Mouse (Mus musculus) embryo, embryonic 10 days (tissue): ENCODE results near the gene Pmch.

Experiments
- DNase-seq: peaks from one replicate; pipeline ENCODE4 v3.0.0-alpha.2; 2015; ENCODE audit warnings: low spot score

The Pmch gene

DNA sequence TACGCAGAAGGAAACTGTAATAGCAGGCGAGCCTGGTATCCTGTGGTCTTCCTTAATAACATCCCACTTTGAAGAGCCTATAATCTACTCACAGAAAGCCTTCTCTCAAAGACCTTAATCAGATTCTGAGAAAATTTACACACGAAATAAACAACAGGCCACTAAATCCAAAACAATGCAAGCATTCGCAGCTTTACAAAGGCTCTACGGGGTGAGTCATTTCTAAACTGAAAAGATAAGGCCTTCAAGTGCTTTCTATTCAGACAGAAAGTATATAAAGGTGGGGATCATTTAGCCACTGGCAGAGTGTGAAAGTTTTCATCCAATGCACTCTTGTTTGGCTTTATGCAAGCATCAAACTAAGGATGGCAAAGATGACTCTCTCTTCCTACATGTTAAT, at the start of gene Pmch:
Pmch (plus strand) TSS at position 301 of the 400 bp plus-strand sequence.
- DNase-seq = no peak

DNA sequence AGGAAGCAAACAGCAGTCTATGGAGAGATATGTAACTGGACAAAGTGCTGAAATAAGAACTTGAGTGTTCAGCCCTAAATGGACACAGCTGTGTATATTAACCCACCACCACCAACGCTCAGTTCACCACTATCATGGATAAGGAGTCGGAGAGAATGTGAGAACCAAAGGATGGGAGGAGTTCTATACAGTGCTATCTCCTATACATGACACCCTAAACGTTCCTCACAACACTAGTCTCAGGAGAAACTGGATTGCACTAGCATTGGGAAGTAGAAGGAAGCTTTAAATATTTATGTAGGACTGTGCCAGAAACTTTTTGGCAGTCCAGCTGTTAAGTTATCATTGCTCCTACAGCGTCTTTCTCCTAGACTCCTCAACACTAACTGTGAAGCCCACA, 46.6 kb upstream of the Pmch start:
- DNase-seq = no peak

DNA sequence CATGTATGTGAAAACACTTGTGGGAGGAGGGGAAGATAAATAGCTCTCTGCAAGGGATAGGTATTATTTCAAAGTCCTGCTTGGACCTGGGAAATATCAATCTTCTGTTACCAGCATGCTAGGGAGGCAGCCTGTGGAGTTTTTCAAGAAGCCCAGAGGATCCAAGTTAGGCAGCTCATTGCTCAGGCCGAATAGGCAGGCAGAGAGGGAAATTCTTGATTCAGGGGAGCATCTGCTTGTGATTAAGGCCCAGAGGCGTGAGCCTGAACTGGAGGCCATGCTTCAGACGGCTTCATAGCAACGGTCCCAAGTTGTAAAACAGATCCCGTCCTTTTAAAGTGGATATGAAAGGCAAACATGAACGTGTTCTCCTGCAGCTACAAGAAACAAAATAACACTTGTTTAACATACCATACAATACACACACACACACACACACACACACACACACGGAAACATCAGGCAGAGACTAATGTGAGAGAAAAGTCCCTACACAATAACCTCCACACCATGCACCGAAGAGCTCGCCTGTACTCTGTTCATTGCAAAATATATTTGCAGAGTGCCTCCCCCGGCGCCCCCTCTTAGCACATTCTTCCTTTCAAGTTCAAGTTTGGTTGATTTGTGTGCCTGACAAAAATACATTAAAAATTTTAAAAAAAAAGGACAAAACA, 44.6 kb upstream of the Pmch start:
- peak; percentile 85 for DNase-seq

DNA sequence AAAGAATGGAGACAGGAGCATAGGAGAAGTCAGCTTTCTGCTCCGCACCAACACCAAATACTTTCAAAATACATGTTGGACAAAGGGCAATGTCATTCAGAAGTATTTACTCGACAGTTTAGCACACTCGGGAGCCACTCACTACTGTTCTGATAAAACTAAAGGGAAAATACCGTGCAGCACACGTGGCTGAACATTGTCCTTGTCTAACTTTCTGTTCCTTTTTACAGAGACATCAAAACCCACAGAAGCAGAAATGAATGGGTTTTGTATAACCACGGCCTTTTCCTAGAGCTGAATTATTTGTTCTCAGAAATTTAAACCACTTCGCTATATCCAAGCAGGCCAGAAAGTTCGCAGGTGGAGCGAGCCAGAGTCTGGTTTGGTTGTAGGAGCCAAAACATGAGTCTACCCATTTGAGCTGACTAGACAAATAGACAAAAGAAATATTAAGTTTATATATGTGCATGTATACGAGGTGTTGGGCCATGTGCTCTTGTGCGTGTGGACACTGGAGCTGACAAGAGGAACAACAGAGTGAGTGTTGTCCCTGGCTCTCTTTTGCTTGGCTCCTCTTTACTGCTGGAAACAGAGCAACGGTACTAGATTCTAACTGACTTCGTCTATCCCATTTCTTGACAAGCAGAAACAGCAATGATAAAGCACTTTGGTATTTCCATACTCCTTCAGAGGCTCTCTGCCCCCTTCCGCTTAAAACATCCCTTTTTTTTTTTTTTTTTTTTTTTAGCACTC, 36.5 kb upstream of the Pmch start:
- no peak for DNase-seq

DNA sequence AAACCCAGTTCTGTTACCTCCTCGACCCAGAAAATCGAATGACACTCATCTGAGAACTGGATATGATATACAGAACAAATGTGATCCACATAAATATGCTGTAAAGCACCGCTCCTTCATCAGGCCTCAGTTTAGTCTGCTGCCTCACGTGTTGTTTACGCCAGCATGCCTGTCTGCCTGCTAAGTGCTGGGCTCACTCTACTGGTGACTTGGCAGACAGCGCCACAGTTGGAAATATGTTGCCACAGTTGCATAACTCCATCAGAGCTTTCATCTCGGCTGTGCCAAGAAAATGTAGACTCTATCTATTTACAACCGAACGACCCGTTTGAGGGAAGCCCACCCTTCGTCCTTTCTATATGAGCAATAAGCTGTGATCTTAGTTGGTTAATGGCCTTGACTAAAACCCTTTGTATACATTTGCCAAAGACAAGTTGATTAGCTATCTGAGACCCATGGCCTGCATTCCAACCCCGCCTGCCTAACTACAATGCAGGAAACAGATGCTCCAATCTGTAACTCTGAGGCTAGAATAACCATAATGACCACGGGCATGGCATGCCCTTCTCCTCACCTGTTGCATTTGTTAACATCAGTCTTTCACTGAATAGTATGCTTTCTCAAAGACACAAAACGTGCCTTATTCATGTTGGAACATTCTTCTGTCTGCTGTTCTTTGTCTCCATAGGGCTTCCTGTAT, 33.8 kb upstream of the Pmch start:
- DNase-seq = no peak

DNA sequence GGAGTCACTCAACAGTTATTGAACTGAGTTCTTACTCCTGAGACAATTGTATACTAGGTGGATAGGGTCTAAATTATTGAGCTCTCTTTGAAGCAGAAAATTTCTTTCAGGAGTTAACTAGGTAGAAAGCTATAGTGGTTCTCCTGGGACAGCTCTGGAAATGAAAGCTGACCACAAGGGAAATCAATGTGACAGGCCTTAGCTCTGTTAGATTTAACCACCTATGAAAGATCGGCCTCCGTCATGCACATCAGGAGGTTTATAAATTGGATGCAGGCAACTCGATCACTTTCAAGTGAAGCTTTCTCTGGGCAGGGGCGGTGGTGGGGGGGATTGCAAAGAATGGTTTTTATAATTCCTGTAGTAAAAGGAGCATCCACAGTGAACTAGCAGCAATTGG, 27.4 kb upstream of the Pmch start:
- no peak for DNase-seq

DNA sequence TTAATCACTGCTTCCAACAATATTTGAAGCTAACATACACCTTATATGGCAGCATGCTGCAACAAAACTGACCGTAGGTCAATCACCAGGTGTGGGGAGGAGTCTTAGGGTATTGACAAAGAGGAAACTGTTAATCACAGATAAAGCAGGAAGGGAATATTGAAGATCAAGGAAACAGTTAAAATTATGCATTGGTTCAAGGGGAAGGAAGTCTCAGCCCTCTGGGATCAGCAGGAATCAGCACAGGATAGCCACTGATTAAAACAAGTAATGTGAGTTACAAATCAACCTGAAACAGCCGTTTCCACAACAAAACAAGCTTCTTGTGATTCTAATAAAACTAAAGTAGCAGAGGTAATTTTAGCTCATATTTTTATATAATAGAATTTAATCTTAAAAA, 26.0 kb upstream of the Pmch start:
- no peak for DNase-seq

DNA sequence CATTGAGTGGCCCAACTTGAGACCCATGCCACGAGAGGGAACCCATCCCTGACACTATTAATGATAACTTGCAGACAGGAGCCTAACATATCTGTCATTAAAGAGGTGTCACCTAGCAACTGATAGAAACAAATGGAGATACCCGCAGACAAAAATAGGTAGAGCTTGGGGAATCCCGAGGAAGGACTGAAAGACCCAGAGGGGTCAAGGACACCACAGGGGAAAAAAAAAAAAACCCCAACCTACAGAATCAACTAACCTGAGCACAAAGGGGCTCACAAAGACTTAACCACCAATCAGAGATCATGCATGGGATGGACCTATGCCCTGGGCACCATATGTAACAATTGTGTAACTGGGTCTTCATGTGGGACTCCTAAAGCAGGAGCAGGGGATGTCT, 23.5 kb upstream of the Pmch start:
- no peak for DNase-seq

DNA sequence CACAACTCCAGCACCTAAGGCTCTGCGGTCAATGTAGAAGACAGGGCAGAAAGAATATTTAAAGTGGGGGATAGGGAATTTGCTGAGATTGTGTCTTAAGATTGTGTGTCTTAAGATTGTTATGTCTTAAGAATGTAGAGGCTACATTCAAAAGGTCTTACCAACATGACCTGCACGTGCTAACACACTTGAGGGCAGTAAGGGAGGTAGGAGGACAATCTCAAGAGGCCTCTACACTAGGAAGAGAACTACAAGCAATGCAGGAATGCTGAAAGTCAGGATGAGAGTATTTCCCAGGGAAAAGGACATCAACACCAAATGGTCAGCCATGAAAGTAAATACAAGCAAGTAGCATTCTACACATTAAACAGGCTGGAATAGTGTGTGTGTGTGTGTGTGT, 15.3 kb downstream of the Pmch start:
- no peak for DNase-seq

DNA sequence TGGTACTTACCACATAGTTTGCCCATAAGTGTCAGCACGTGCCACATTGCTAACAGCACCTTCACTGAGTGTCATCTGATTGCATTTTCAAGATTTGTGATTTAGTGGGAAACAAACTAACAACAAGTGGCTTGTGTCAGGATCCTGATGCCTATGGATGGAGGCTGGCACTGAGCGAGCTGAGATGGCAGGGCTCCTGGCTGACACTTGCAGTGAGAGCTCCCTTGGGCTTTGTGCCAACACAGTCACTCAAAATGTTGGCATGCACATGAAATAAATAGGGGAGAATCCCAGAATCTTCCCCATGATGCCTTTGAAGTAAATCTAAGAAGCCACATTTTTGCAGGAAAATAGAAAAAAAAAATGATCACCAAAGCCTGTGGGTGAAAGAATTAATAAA, 22.4 kb downstream of the Pmch start:
- no peak for DNase-seq

DNA sequence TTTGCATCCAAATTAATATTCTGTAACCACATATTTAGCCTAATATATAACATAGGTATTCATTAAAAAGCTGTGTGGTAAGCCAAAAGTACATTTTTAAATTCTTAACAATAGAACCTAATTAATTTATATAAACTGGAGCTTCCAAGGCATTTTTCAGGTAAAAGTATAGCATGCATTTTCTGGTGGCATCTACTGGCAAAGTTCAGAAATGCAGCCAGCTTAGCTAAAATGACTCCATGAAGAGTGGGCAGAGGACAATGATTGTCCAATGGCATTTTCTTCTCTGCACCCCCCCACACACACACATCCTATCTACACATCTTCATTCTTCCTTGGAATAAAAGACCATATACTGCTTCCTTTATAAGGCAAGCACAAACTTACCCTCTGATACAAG, 28.8 kb downstream of the Pmch start:
- no peak for DNase-seq

DNA sequence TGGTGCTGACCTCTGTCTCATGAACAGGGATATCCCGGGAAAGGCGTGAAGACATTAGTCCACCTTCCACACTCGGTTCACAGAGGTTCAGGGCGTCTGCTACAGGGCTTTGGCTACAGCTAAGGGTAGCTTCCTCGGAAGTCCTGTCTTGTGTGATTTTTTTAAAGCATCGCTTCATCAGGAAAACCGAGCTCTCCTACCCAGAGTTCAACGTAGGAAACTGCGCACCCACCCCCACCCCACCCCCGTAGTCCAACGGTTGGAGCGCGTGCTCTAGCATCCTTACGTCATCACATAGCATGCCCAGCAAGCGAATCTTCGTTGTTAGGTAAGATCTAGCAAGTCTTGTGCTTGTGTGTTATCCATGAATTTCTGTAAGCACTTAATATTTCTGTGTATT, 44.8 kb downstream of the Pmch start:
- DNase-seq = no peak
